Mouse (Mus musculus) limb, embryonic 11.5 days (tissue): ENCODE data around the gene Rxylt1. TPM values are rescaled to one million over a fixed set of nuclear protein-coding genes. Genes with fewer than 3 reads are reported as not detected.

Experiments
- ATAC-seq: fragments of 200-750 bp; cut with Nextera tagmentation; 2 replicates; pipeline ENCODE4 v1.8.0; 2017; ENCODE audit warnings: low read depth; ENCODE audit not compliant: insufficient number of reproducible peaks, low FRiP score, low TSS enrichment
- DNase-seq: peaks from one replicate; pipeline ENCODE4 v3.0.0-alpha.2; 2015; ENCODE audit warnings: low spot score
- H3K27ac ChIP-seq: fragments of 300-500 bp; sonication (generic); replicated peaks from 2 replicates; pipeline ENCODE4 v1.5.1; 2014; ENCODE audit warnings: low read depth, mild to moderate bottlenecking, low read length
- H3K27me3 ChIP-seq: fragments of 300-500 bp; sonication (generic); 2 replicates; pipeline ENCODE4 v1.6.1; 2014; ENCODE audit warnings: mild to moderate bottlenecking, low read length, mixed read lengths; ENCODE audit not compliant: control insufficient read depth, insufficient read depth
- H3K36me3 ChIP-seq: fragments of 300-500 bp; sonication (generic); 2 replicates; pipeline ENCODE4 v1.6.1; 2014; ENCODE audit warnings: mild to moderate bottlenecking, low read length, moderate library complexity, mixed read lengths; ENCODE audit not compliant: control insufficient read depth, insufficient read depth
- H3K4me1 ChIP-seq: fragments of 300-500 bp; sonication (generic); 2 replicates; pipeline ENCODE4 v1.6.1; 2014; ENCODE audit warnings: low read length, mixed read lengths; ENCODE audit not compliant: control insufficient read depth, insufficient read depth
- H3K4me2 ChIP-seq: fragments of 300-500 bp; sonication (generic); 2 replicates; pipeline ENCODE4 v1.6.1; 2014; ENCODE audit warnings: low read depth, mild to moderate bottlenecking, moderate library complexity; ENCODE audit not compliant: severe bottlenecking
- H3K4me3 ChIP-seq: fragments of 300-500 bp; sonication (generic); 2 replicates; pipeline ENCODE4 v1.5.1; 2014; ENCODE audit warnings: low read depth, low read length
- H3K9ac ChIP-seq: fragments of 300-500 bp; sonication (generic); 2 replicates; pipeline ENCODE4 v1.6.1; 2014; ENCODE audit warnings: mild to moderate bottlenecking, low read length
- H3K9me3 ChIP-seq: fragments of 300-500 bp; sonication (generic); 2 replicates; pipeline ENCODE4 v1.6.1; 2016; ENCODE audit warnings: low read length; ENCODE audit not compliant: control insufficient read depth
- WGBS: fragments of 180-500 bp; shearing (Covaris S2); extraction: QIAGEN DNeasy Blood & Tissue Kit; methylation state at CpG from one replicate; pipeline ENCODE4 v1.1.7; 2014; 5-methylcytosine and 5-hydroxymethylcytosine counted together
- polyA plus RNA-seq: library from polyadenylated mRNA; unstranded; fragments of >200 nt; fragmentation: Nextera tagmentation; extraction: Ambion mirVana; gene quantifications from 2 replicates; pipeline ENCODE4 v1.2.1, GENCODE M21; 2014

Gene Rxylt1
- polyA plus RNA-seq, 1 experiment from 2014 or later: 48.1 TPM

DNA sequence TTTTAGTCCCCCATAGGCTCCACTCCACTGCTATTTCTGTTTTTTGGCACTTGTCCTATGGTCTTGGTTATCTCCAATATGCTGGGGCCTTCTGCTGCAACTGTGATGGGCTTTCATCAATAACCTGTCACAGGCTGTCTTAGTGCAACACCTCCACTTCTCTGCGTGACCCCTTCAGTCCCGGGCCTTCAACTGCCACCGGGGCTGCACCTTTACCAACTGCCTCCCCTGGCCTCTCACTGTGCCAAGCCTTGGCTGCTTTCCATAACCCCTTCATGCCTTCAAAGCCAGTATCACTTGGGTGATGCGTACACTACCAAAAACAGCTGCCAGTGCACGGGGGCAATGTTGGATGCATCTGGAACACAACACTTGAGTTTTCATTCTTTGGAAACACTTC is 5.5 kb upstream of the Rxylt1 start:
- Histone ChIP-seq H3K36me3 (no peaks in the 10 kb centered on the region), H3K9ac (no peak overlapping the region), H3K27me3 (no peaks in the 10 kb centered on the region), H3K27ac (no peak overlapping the region), H3K9me3 (no peaks in the 10 kb centered on the region), H3K4me2 (no peak overlapping the region), H3K4me3 (no peak overlapping the region), H3K4me1 (no peaks in the 10 kb centered on the region)
- DNase-seq: no peak
- 84% methylated on average over 5 of the region's 5 CpGs for WGBS
- no peak for ATAC-seq

- peak overlapping the region; percentile 81 for H3K4me2 ChIP-seq
- no peak for DNase-seq
- no peaks in the 10 kb centered on the region for H3K27me3 ChIP-seq
- WGBS: under 1% methylated on average over 48 of the region's 48 CpGs
- peaks cover 3% of the 10 kb centered on the region; the same call in 1 of the 2 replicates for H3K4me1 ChIP-seq
- H3K9ac ChIP-seq: peak overlapping the region; percentile 88
- H3K27ac ChIP-seq: peak overlapping the region; percentile 87
- peak overlapping the region; percentile 73 for H3K4me3 ChIP-seq
- no peaks in the 10 kb centered on the region for H3K36me3 ChIP-seq
- peak; percentile 73 for ATAC-seq
- no peaks in the 10 kb centered on the region for H3K9me3 ChIP-seq
Observed at GRCm38 (mm10) chr10:122096462-122096979, 650 bp downstream of the Rxylt1 start.

- Histone ChIP-seq H3K36me3 (peaks cover 14% of the 10 kb centered on the region), H3K27me3 (no peaks in the 10 kb centered on the region), H3K4me2 (no peak overlapping the region), H3K9me3 (peaks cover 2% of the 10 kb centered on the region; the same call in 1 of the 2 replicates), H3K4me3 (no peak overlapping the region), H3K4me1 (no peaks in the 10 kb centered on the region), H3K9ac (no peak overlapping the region), H3K27ac (no peak overlapping the region)
- DNase-seq (no peak), ATAC-seq (no peak)
- 93% methylated on average over 1 of the region's 1 CpGs for WGBS
Observed at GRCm38 (mm10) chr10:122090472-122090871, 6.7 kb downstream of the Rxylt1 start.

GRCm38 (mm10) chr10:122081352-122081751 is 15.8 kb downstream of the Rxylt1 start:
- ATAC-seq (no peak), DNase-seq (no peak)
- 94% methylated on average over 1 of the region's 1 CpGs for WGBS
- H3K4me1 ChIP-seq: no peaks in the 10 kb centered on the region
- no peaks in the 10 kb centered on the region for H3K27me3 ChIP-seq
- H3K4me3 ChIP-seq: no peak overlapping the region
- H3K4me2 ChIP-seq: no peak overlapping the region
- H3K36me3 ChIP-seq: no peaks in the 10 kb centered on the region
- no peak overlapping the region for H3K9ac ChIP-seq
- no peaks in the 10 kb centered on the region for H3K9me3 ChIP-seq
- H3K27ac ChIP-seq: no peak overlapping the region

GRCm38 (mm10) chr10:122069153-122069552 is 28.0 kb downstream of the Rxylt1 start:
- no peaks in the 10 kb centered on the region for H3K36me3 ChIP-seq
- H3K27me3 ChIP-seq: no peaks in the 10 kb centered on the region
- H3K4me1 ChIP-seq: no peaks in the 10 kb centered on the region
- H3K27ac ChIP-seq: no peak overlapping the region
- ATAC-seq: no peak
- H3K4me2 ChIP-seq: no peak overlapping the region
- no peak overlapping the region for H3K4me3 ChIP-seq
- no peak overlapping the region for H3K9ac ChIP-seq
- no peak for DNase-seq
- H3K9me3 ChIP-seq: no peaks in the 10 kb centered on the region

- H3K27ac ChIP-seq: no peak overlapping the region
- no peak overlapping the region for H3K4me3 ChIP-seq
- H3K36me3 ChIP-seq: no peaks in the 10 kb centered on the region
- H3K4me1 ChIP-seq: no peaks in the 10 kb centered on the region
- no peak overlapping the region for H3K9ac ChIP-seq
- no peaks in the 10 kb centered on the region for H3K27me3 ChIP-seq
- 88% methylated on average over 6 of the region's 6 CpGs for WGBS
- no peak overlapping the region for H3K4me2 ChIP-seq
- DNase-seq: no peak
- no peak for ATAC-seq
- H3K9me3 ChIP-seq: no peaks in the 10 kb centered on the region
Observed at GRCm38 (mm10) chr10:122055826-122056225, 41.3 kb downstream of the Rxylt1 start.

DNA sequence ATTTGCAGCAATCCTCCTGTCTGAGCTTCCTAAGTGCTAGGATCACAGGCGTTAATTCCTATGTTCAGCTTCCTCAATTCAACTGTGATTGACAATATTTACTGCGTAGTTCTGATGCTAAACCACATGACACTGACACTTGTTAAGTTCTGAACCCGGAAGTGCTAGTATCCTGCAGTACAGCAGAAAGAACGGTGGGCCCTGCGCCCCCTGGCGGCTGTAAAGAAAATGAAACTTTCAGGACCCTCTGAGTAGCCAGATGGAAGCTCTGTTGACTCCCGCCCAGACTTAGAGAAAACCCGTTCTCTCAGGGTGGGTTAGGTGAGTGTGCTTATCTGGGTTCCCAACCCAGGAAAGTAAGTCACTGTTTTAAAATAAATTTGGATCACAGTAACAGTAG is 42.6 kb downstream of the Rxylt1 start:
- Histone ChIP-seq H3K9ac (no peak overlapping the region), H3K27ac (no peak overlapping the region), H3K9me3 (no peaks in the 10 kb centered on the region), H3K4me1 (no peaks in the 10 kb centered on the region), H3K4me3 (no peak overlapping the region), H3K36me3 (no peaks in the 10 kb centered on the region), H3K27me3 (no peaks in the 10 kb centered on the region), H3K4me2 (no peak overlapping the region)
- peak; percentile 82 for ATAC-seq
- WGBS: 18% methylated on average over 8 of the region's 8 CpGs
- peak; percentile 72 for DNase-seq

GRCm38 (mm10) chr10:122051831-122052230 is 45.3 kb downstream of the Rxylt1 start:
- H3K36me3 ChIP-seq: no peaks in the 10 kb centered on the region
- ATAC-seq: no peak
- 40% methylated on average over 6 of the region's 6 CpGs for WGBS
- no peak overlapping the region for H3K4me3 ChIP-seq
- H3K27ac ChIP-seq: no peak overlapping the region
- no peaks in the 10 kb centered on the region for H3K4me1 ChIP-seq
- no peaks in the 10 kb centered on the region for H3K9me3 ChIP-seq
- DNase-seq: peak; percentile 91
- no peak overlapping the region for H3K4me2 ChIP-seq
- H3K9ac ChIP-seq: no peak overlapping the region
- H3K27me3 ChIP-seq: no peaks in the 10 kb centered on the region
